Mouse (Mus musculus): ENCODE measurements around the gene Lefty2. TPM values are rescaled to one million over a fixed set of nuclear protein-coding genes. Genes with fewer than 3 reads are reported as not detected.

Lefty2 gene
- total RNA-seq, 1 experiment, result 68.3 TPM

GRCm38 (mm10) chr1:180943896-180944295 is 51.0 kb downstream of the Lefty2 start:
- Histone ChIP-seq H3K4me1 (ENCODE audit: control insufficient read depth in 2 of 2, insufficient read depth in 2 of 2, low read length in 2 of 2, poor library complexity in 1 of 2) (peaks cover 14 to 26% of the 10 kb centered on the region in 2 experiments), H3K9ac (ENCODE audit: insufficient read depth, low read depth, low read length, poor library complexity, severe bottlenecking) (no peak overlapping the region), H3K9me3 (ENCODE audit: control insufficient read depth, insufficient read depth, low read depth, low read length) (no peaks in the 10 kb centered on the region), H3K27ac (ENCODE audit: insufficient read depth, low read depth, low read length, poor library complexity, severe bottlenecking) (no peak overlapping the region), H3K4me3 (ENCODE audit: insufficient read depth in 1 of 2, low read depth in 1 of 2, low read length in 2 of 2, poor library complexity in 1 of 2, severe bottlenecking in 1 of 2) (no peak overlapping the region), H3K36me3 (ENCODE audit: control insufficient read depth, insufficient read depth, low read length, poor library complexity, severe bottlenecking) (no peaks in the 10 kb centered on the region; the same call in 1 of the 2 replicates)
- no peak for DNase-seq (ENCODE audit: low read depth, low spot score)
- TF ChIP-seq MAFK (IDR thresholded peaks at IDR 0.05; ENCODE audit: insufficient read depth, low read depth, low read length) (no peak), ZNF384 (IDR thresholded peaks at IDR 0.05; ENCODE audit: low read depth, low read length) (no peak), HCFC1 (IDR thresholded peaks at IDR 0.05; ENCODE audit: borderline replicate concordance, insufficient read depth, low read length) (no peak), CHD2 (IDR thresholded peaks at IDR 0.05; ENCODE audit: low read depth, low read length) (no peak), ZC3H11A (IDR thresholded peaks at IDR 0.05; ENCODE audit: borderline replicate concordance, low read depth, low read length) (no peak)
- in situ Hi-C loops (cut with MboI; ENCODE audit: low sequenced_read_pairs in 2 of 2, unreplicated experiment in 2 of 2), result no loop called here

- in situ Hi-C loops (cut with MboI; ENCODE audit: low sequenced_read_pairs in 2 of 2, unreplicated experiment in 2 of 2), result no loop called here
- no peak for DNase-seq (ENCODE audit: low read depth, low spot score)
- TF ChIP-seq MAFK (IDR thresholded peaks at IDR 0.05; ENCODE audit: insufficient read depth, low read depth, low read length) (no peak), CHD2 (IDR thresholded peaks at IDR 0.05; ENCODE audit: low read depth, low read length) (no peak), HCFC1 (IDR thresholded peaks at IDR 0.05; ENCODE audit: borderline replicate concordance, insufficient read depth, low read length) (no peak), ZC3H11A (IDR thresholded peaks at IDR 0.05; ENCODE audit: borderline replicate concordance, low read depth, low read length) (no peak)
- Histone ChIP-seq H3K4me1 (ENCODE audit: control insufficient read depth in 2 of 2, insufficient read depth in 2 of 2, low read length in 2 of 2, poor library complexity in 1 of 2) (peaks cover 14 to 31% of the 10 kb centered on the region in 2 experiments), H3K27ac (ENCODE audit: insufficient read depth, low read depth, low read length, poor library complexity, severe bottlenecking) (no peak overlapping the region), H3K9ac (ENCODE audit: insufficient read depth, low read depth, low read length, poor library complexity, severe bottlenecking) (no peak overlapping the region), H3K36me3 (ENCODE audit: control insufficient read depth, insufficient read depth, low read length, poor library complexity, severe bottlenecking) (peaks cover 2% of the 10 kb centered on the region; the same call in 1 of the 2 replicates), H3K9me3 (ENCODE audit: control insufficient read depth, insufficient read depth, low read depth, low read length) (no peaks in the 10 kb centered on the region), H3K4me3 (ENCODE audit: insufficient read depth in 1 of 2, low read depth in 1 of 2, low read length in 2 of 2, poor library complexity in 1 of 2, severe bottlenecking in 1 of 2) (no peak overlapping the region)
These were observed 51.6 kb downstream of the Lefty2 start for GRCm38 (mm10) chr1:180944553-180944952.

GRCm38 (mm10) chr1:180945001-180945980 is 52.4 kb downstream of the Lefty2 start:
- DNase-seq (ENCODE audit: low read depth, low spot score), result no peak
- TF ChIP-seq HCFC1 (IDR thresholded peaks at IDR 0.05; ENCODE audit: borderline replicate concordance, insufficient read depth, low read length), result no peak
- no peak for TF ChIP-seq ZNF384 (IDR thresholded peaks at IDR 0.05; ENCODE audit: low read depth, low read length)
- no peak for TF ChIP-seq MAFK (IDR thresholded peaks at IDR 0.05; ENCODE audit: insufficient read depth, low read depth, low read length)
- no peak for TF ChIP-seq CHD2 (IDR thresholded peaks at IDR 0.05; ENCODE audit: low read depth, low read length)
- no peak for TF ChIP-seq ZC3H11A (IDR thresholded peaks at IDR 0.05; ENCODE audit: borderline replicate concordance, low read depth, low read length)
- Histone ChIP-seq H3K27ac (ENCODE audit: insufficient read depth, low read depth, low read length, poor library complexity, severe bottlenecking) (peak overlapping the region; percentile 27; the same call in 1 of the 2 replicates), H3K36me3 (ENCODE audit: control insufficient read depth, insufficient read depth, low read length, poor library complexity, severe bottlenecking) (peaks cover 6% of the 10 kb centered on the region; the same call in 1 of the 2 replicates), H3K9ac (ENCODE audit: insufficient read depth, low read depth, low read length, poor library complexity, severe bottlenecking) (peak overlapping the region; percentile 25; the same call in 1 of the 2 replicates), H3K4me3 (ENCODE audit: insufficient read depth in 1 of 2, low read depth in 1 of 2, low read length in 2 of 2, poor library complexity in 1 of 2, severe bottlenecking in 1 of 2) (peak overlapping the region; percentile 24 to 67; a peak in 3 of 4 replicates), H3K4me1 (ENCODE audit: control insufficient read depth in 2 of 2, insufficient read depth in 2 of 2, low read length in 2 of 2, poor library complexity in 1 of 2) (peaks cover 14 to 33% of the 10 kb centered on the region in 2 experiments), H3K9me3 (ENCODE audit: control insufficient read depth, insufficient read depth, low read depth, low read length) (no peaks in the 10 kb centered on the region)
- in situ Hi-C loops (cut with MboI; ENCODE audit: low sequenced_read_pairs in 2 of 2, unreplicated experiment in 2 of 2), result no loop called here

GRCm38 (mm10) chr1:180946448-180946847 is 53.5 kb downstream of the Lefty2 start:
- Histone ChIP-seq H3K27ac (ENCODE audit: insufficient read depth, low read depth, low read length, poor library complexity, severe bottlenecking) (no peak overlapping the region), H3K4me3 (ENCODE audit: insufficient read depth in 1 of 2, low read depth in 1 of 2, low read length in 2 of 2, poor library complexity in 1 of 2, severe bottlenecking in 1 of 2) (no peak overlapping the region), H3K9ac (ENCODE audit: insufficient read depth, low read depth, low read length, poor library complexity, severe bottlenecking) (no peak overlapping the region), H3K36me3 (ENCODE audit: control insufficient read depth, insufficient read depth, low read length, poor library complexity, severe bottlenecking) (peaks cover 6% of the 10 kb centered on the region; the same call in 1 of the 2 replicates), H3K4me1 (ENCODE audit: control insufficient read depth in 2 of 2, insufficient read depth in 2 of 2, low read length in 2 of 2, poor library complexity in 1 of 2) (peaks cover 14 to 33% of the 10 kb centered on the region in 2 experiments), H3K9me3 (ENCODE audit: control insufficient read depth, insufficient read depth, low read depth, low read length) (no peaks in the 10 kb centered on the region)
- no peak for DNase-seq (ENCODE audit: low read depth, low spot score)
- in situ Hi-C loops (cut with MboI; ENCODE audit: low sequenced_read_pairs in 2 of 2, unreplicated experiment in 2 of 2), result no loop called here
- TF ChIP-seq CHD2 (IDR thresholded peaks at IDR 0.05; ENCODE audit: low read depth, low read length), result no peak
- TF ChIP-seq HCFC1 (IDR thresholded peaks at IDR 0.05; ENCODE audit: borderline replicate concordance, insufficient read depth, low read length), result no peak
- no peak for TF ChIP-seq ZNF384 (IDR thresholded peaks at IDR 0.05; ENCODE audit: low read depth, low read length)
- TF ChIP-seq MAFK (IDR thresholded peaks at IDR 0.05; ENCODE audit: insufficient read depth, low read depth, low read length), result no peak
- no peak for TF ChIP-seq ZC3H11A (IDR thresholded peaks at IDR 0.05; ENCODE audit: borderline replicate concordance, low read depth, low read length)

Other genes with a start within 250 kb of the Lefty2 start
- gene Mixl1, start 196.1 kb upstream of the Lefty2 start, total RNA-seq (2012; rRNA removed), result 0.18 and 0.21 TPM in 2 replicates
- gene Acbd3, start 167.1 kb upstream of the Lefty2 start, total RNA-seq (2012; rRNA removed), result 13.3 and 20.4 TPM in 2 replicates
- 503 and 657 TPM in 2 replicates for gene H3f3a, start 79.2 kb upstream of the Lefty2 start, total RNA-seq (2012; rRNA removed)
- gene Sde2, start 42.0 kb upstream of the Lefty2 start, total RNA-seq (2012; rRNA removed), result 39.6 and 41.2 TPM in 2 replicates
- gene Pycr2, start 11.2 kb downstream of the Lefty2 start, total RNA-seq (2012; rRNA removed), result 122 and 151 TPM in 2 replicates
- 281 and 714 TPM in 2 replicates for gene Lefty1, start 41.9 kb downstream of the Lefty2 start, total RNA-seq (2012; rRNA removed)
- gene Tmem63a, start 49.2 kb downstream of the Lefty2 start, total RNA-seq (2012; rRNA removed), result 14.7 and 30.5 TPM in 2 replicates
- gene Ephx1, start 127.8 kb downstream of the Lefty2 start, total RNA-seq (2012; rRNA removed), result 12.5 and 35.9 TPM in 2 replicates
- gene 9130409I23Rik, start 158.1 kb downstream of the Lefty2 start, total RNA-seq (2012; rRNA removed), result not detected in 2 replicates

Data from ES-E14 (cell line).